Mouse (Mus musculus) cerebellum, adult 2 months (tissue): ENCODE data around the gene Ostc.

Experiments
- CTCF ChIP-seq: fragments of 200-500 bp; IDR thresholded peaks from 2 replicates; pipeline ENCODE4 v1.5.1; 2011; ENCODE audit warnings: low read depth, mild to moderate bottlenecking, control low read depth, low read length, moderate library complexity, borderline replicate concordance; ENCODE audit not compliant: insufficient read depth
- POLR2A ChIP-seq: fragments of 200-500 bp; IDR thresholded peaks from 2 replicates; pipeline ENCODE4 v1.6.1; 2011; ENCODE audit warnings: low read length, control low read depth, borderline replicate concordance; ENCODE audit not compliant: insufficient read depth

DNA sequence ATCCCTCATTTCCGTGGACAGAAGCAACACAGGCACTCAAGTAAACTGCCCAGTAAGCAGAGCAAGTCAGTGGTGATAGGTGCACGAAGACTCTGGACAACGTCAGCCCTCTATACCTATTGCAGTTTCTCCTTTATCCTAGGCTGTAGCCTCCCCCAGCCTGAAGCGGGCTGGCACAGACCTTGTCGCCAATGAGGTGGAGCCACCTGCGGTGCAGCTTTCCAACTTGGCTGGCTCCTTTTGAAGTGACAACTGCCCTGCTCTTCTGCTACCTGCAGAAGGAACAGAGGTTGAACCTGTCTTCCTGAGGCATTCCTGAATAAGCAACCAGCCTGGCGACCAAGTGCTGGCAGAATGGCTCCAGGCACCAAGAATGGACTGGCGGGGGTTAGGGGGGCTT, 25.4 kb downstream of the Ostc start:
- TF ChIP-seq CTCF = no peak
- TF ChIP-seq POLR2A = no peak
